Mouse (Mus musculus): ENCODE data around the gene Axl. TPM values are rescaled to one million over a fixed set of nuclear protein-coding genes. Genes with fewer than 3 reads are reported as not detected.
A peak's percentile ranks its signal among the peaks of the same experiment; 100 is the strongest.

Gene Axl
- polyA plus RNA-seq, 1 experiment from 2014 or later = 18.1 TPM

GRCm38 (mm10) chr7:25789129-25789440 lies 580 bp upstream of the Axl start:
- WGBS = 12% methylated on average over 3 of the region's 3 CpGs
- Histone ChIP-seq H3K4me1 (peaks cover 27% of the 10 kb centered on the region), H3K4me2 (peak overlapping the region; percentile 78), H3K27me3 (no peaks in the 10 kb centered on the region), H3K36me3 (ENCODE audit: poor library complexity, severe bottlenecking) (no peaks in the 10 kb centered on the region), H3K27ac (peak overlapping the region; percentile 65), H3K4me3 (peak overlapping the region; percentile 47), H3K9ac (peak overlapping the region; percentile 68; the same call in 1 of the 2 replicates), H3K9me3 (replicated peaks) (no peaks in the 10 kb centered on the region)
- ATAC-seq = no peak

- H3K4me1 ChIP-seq = peaks cover 27% of the 10 kb centered on the region
- H3K9ac ChIP-seq = peak overlapping the region; percentile 68
- peaks cover 4% of the 10 kb centered on the region; the same call in 1 of the 2 replicates for H3K36me3 ChIP-seq (ENCODE audit: poor library complexity, severe bottlenecking)
- no peaks in the 10 kb centered on the region for H3K9me3 ChIP-seq (replicated peaks)
- H3K4me3 ChIP-seq = peak overlapping the region; percentile 47
- no peaks in the 10 kb centered on the region for H3K27me3 ChIP-seq
- H3K4me2 ChIP-seq = peak overlapping the region; percentile 78
- ATAC-seq = peak; percentile 51; the same call in 1 of the 2 replicates
- peak overlapping the region; percentile 65 for H3K27ac ChIP-seq
- 20% methylated on average over 9 of the region's 9 CpGs for WGBS
Observed at GRCm38 (mm10) chr7:25787456-25788219, 867 bp downstream of the Axl start.

- 81% methylated on average over 4 of the region's 4 CpGs for WGBS
- no peak for ATAC-seq
- H3K4me1 ChIP-seq = peaks cover 31% of the 10 kb centered on the region
- peaks cover 4% of the 10 kb centered on the region; the same call in 1 of the 2 replicates for H3K36me3 ChIP-seq (ENCODE audit: poor library complexity, severe bottlenecking)
- H3K4me2 ChIP-seq = peak overlapping the region; percentile 78
- peak overlapping the region; percentile 47; the same call in 1 of the 2 replicates for H3K4me3 ChIP-seq
- no peaks in the 10 kb centered on the region for H3K9me3 ChIP-seq (replicated peaks)
- H3K27ac ChIP-seq = no peak overlapping the region
- H3K9ac ChIP-seq = peak overlapping the region; percentile 40
- no peaks in the 10 kb centered on the region for H3K27me3 ChIP-seq
Observed at GRCm38 (mm10) chr7:25786974-25787373, 1.5 kb downstream of the Axl start.

GRCm38 (mm10) chr7:25785752-25786151 lies 2.8 kb downstream of the Axl start:
- Histone ChIP-seq H3K9me3 (replicated peaks) (no peaks in the 10 kb centered on the region), H3K9ac (no peak overlapping the region), H3K4me3 (no peak overlapping the region), H3K27me3 (no peaks in the 10 kb centered on the region), H3K36me3 (ENCODE audit: poor library complexity, severe bottlenecking) (peaks cover 4% of the 10 kb centered on the region; the same call in 1 of the 2 replicates), H3K27ac (no peak overlapping the region), H3K4me1 (peaks cover 42% of the 10 kb centered on the region), H3K4me2 (no peak overlapping the region)
- no peak for ATAC-seq
- 74% methylated on average over 4 of the region's 4 CpGs for WGBS

- ATAC-seq = no peak
- Histone ChIP-seq H3K27me3 (no peaks in the 10 kb centered on the region), H3K36me3 (ENCODE audit: poor library complexity, severe bottlenecking) (peaks cover 4% of the 10 kb centered on the region; the same call in 1 of the 2 replicates), H3K4me1 (peaks cover 42% of the 10 kb centered on the region), H3K9me3 (replicated peaks) (no peaks in the 10 kb centered on the region), H3K4me2 (no peak overlapping the region), H3K27ac (no peak overlapping the region), H3K4me3 (no peak overlapping the region), H3K9ac (no peak overlapping the region)
- 33% methylated on average over 1 of the region's 1 CpGs for WGBS
Observed at GRCm38 (mm10) chr7:25784808-25785207, 3.7 kb downstream of the Axl start.

GRCm38 (mm10) chr7:25783746-25784145 lies 4.8 kb downstream of the Axl start:
- ATAC-seq = no peak
- WGBS = 79% methylated on average over 8 of the region's 8 CpGs
- H3K9ac ChIP-seq = no peak overlapping the region
- no peak overlapping the region for H3K4me2 ChIP-seq
- H3K9me3 ChIP-seq (replicated peaks) = no peaks in the 10 kb centered on the region
- H3K4me3 ChIP-seq = no peak overlapping the region
- H3K36me3 ChIP-seq (ENCODE audit: poor library complexity, severe bottlenecking) = peaks cover 5% of the 10 kb centered on the region
- peaks cover 36% of the 10 kb centered on the region for H3K4me1 ChIP-seq
- H3K27me3 ChIP-seq = no peaks in the 10 kb centered on the region
- H3K27ac ChIP-seq = no peak overlapping the region

- H3K4me2 ChIP-seq = no peak overlapping the region
- no peaks in the 10 kb centered on the region for H3K27me3 ChIP-seq
- peaks cover 13% of the 10 kb centered on the region for H3K36me3 ChIP-seq (ENCODE audit: poor library complexity, severe bottlenecking)
- ATAC-seq = no peak
- 83% methylated on average over 6 of the region's 6 CpGs for WGBS
- H3K9me3 ChIP-seq (replicated peaks) = no peaks in the 10 kb centered on the region
- H3K27ac ChIP-seq = no peak overlapping the region
- no peak overlapping the region for H3K4me3 ChIP-seq
- H3K4me1 ChIP-seq = peaks cover 26% of the 10 kb centered on the region
- H3K9ac ChIP-seq = no peak overlapping the region
Observed at GRCm38 (mm10) chr7:25782744-25783143, 5.8 kb downstream of the Axl start.

GRCm38 (mm10) chr7:25781937-25782610 lies 6.4 kb downstream of the Axl start:
- ATAC-seq = peak; percentile 28; the same call in 1 of the 2 replicates
- Histone ChIP-seq H3K27me3 (no peaks in the 10 kb centered on the region), H3K4me2 (peak overlapping the region; percentile 56), H3K36me3 (ENCODE audit: poor library complexity, severe bottlenecking) (peaks cover 13% of the 10 kb centered on the region), H3K9ac (peak overlapping the region; percentile 45), H3K4me1 (peaks cover 19% of the 10 kb centered on the region), H3K9me3 (replicated peaks) (no peaks in the 10 kb centered on the region), H3K4me3 (peak overlapping the region; percentile 26; the same call in 1 of the 2 replicates), H3K27ac (no peak overlapping the region)
- 48% methylated on average over 11 of the region's 11 CpGs for WGBS

GRCm38 (mm10) chr7:25781321-25781936 lies 7.1 kb downstream of the Axl start:
- 25% methylated on average over 25 of the region's 33 CpGs for WGBS
- H3K9me3 ChIP-seq (replicated peaks) = no peaks in the 10 kb centered on the region
- peak; percentile 68; the same call in 1 of the 2 replicates for ATAC-seq
- no peaks in the 10 kb centered on the region for H3K27me3 ChIP-seq
- H3K27ac ChIP-seq = 0 out of 2 replicates have a peak overlapping the region, but pooled peaks have one; percentile 27
- peak overlapping the region; percentile 45 for H3K9ac ChIP-seq
- H3K36me3 ChIP-seq (ENCODE audit: poor library complexity, severe bottlenecking) = peaks cover 17% of the 10 kb centered on the region
- H3K4me2 ChIP-seq = peak overlapping the region; percentile 56
- H3K4me1 ChIP-seq = peaks cover 16% of the 10 kb centered on the region
- H3K4me3 ChIP-seq = peak overlapping the region; percentile 26

- H3K9me3 ChIP-seq (replicated peaks) = no peaks in the 10 kb centered on the region
- H3K4me3 ChIP-seq = no peak overlapping the region
- peaks cover 24% of the 10 kb centered on the region for H3K36me3 ChIP-seq (ENCODE audit: poor library complexity, severe bottlenecking)
- WGBS = 61% methylated on average over 4 of the region's 4 CpGs
- no peaks in the 10 kb centered on the region for H3K27me3 ChIP-seq
- no peak for ATAC-seq
- 0 out of 2 replicates have a peak overlapping the region, but pooled peaks have one; percentile 12 for H3K27ac ChIP-seq
- H3K9ac ChIP-seq = no peak overlapping the region
- no peak overlapping the region for H3K4me2 ChIP-seq
- H3K4me1 ChIP-seq = peaks cover 16% of the 10 kb centered on the region
Observed at GRCm38 (mm10) chr7:25780753-25781152, 7.8 kb downstream of the Axl start.

GRCm38 (mm10) chr7:25780021-25780420 lies 8.5 kb downstream of the Axl start:
- WGBS = 91% methylated on average over 5 of the region's 5 CpGs
- Histone ChIP-seq H3K9me3 (replicated peaks) (no peaks in the 10 kb centered on the region), H3K9ac (no peak overlapping the region), H3K27ac (no peak overlapping the region), H3K36me3 (ENCODE audit: poor library complexity, severe bottlenecking) (peaks cover 25% of the 10 kb centered on the region), H3K4me1 (peaks cover 16% of the 10 kb centered on the region), H3K4me2 (no peak overlapping the region), H3K27me3 (no peaks in the 10 kb centered on the region), H3K4me3 (no peak overlapping the region)
- no peak for ATAC-seq

GRCm38 (mm10) chr7:25768229-25768628 lies 20.3 kb downstream of the Axl start:
- Histone ChIP-seq H3K4me2 (no peak overlapping the region), H3K36me3 (ENCODE audit: poor library complexity, severe bottlenecking) (peaks cover 67% of the 10 kb centered on the region), H3K9me3 (replicated peaks) (0 out of 2 replicates have a peak, but pooled peaks cover 4% of the 10 kb centered on the region), H3K27me3 (no peaks in the 10 kb centered on the region), H3K27ac (no peak overlapping the region), H3K9ac (no peak overlapping the region), H3K4me3 (no peak overlapping the region), H3K4me1 (no peaks in the 10 kb centered on the region)
- ATAC-seq = no peak
- 92% methylated on average over 5 of the region's 5 CpGs for WGBS
